Mouse (Mus musculus) lung, postnatal 0 days (tissue): Measurements from ENCODE around the gene Mcu.

Experiments
- CTCF ChIP-seq: IDR thresholded peaks from 2 replicates; pipeline ENCODE4 v1.5.1; 2016; ENCODE audit warnings: antibody characterized with exemption, mild to moderate bottlenecking
- EP300 ChIP-seq: IDR thresholded peaks from 2 replicates; pipeline ENCODE4 v1.6.1; 2016; ENCODE audit warnings: antibody characterized with exemption, mild to moderate bottlenecking, control low read depth

DNA sequence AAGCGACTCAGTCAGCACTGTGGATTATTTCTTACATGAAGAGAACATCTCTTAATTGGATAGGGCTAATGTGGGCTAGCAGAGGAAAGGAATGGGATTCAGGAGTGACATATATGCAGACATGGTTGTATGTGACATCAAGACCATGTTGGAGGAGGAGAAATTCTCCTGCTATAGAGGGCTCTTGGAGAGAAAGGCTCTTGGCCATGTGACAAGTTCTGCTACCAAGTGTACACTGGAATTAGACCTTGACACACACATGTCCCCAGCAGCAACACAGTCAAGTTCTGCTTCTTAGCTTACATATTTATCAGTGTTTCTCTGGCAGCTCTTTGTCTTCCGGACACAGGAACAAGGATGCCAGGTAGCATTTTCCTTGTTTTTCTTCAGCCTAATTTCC, 129.1 kb downstream of the Mcu start:
- TF ChIP-seq CTCF: no peak
- TF ChIP-seq EP300: no peak
